Mouse (Mus musculus) kidney, embryonic 14.5 days (tissue): ENCODE data around the gene 1700010I14Rik. TPM values are rescaled to one million over a fixed set of nuclear protein-coding genes. Genes with fewer than 3 reads are reported as not detected.

Source experiments
- ATAC-seq: fragments of 200-750 bp; cut with Nextera tagmentation; 2 replicates; pipeline ENCODE4 v1.8.0; 2017; ENCODE audit warnings: moderate number of reproducible peaks, mild to moderate bottlenecking, moderate TSS enrichment, moderate library complexity; ENCODE audit not compliant: low FRiP score, low TSS enrichment
- H3K27ac ChIP-seq: fragments of 300-500 bp; sonication (generic); 2 replicates; pipeline ENCODE4 v1.5.1; 2014; ENCODE audit warnings: low read depth, mild to moderate bottlenecking, low read length, moderate library complexity, mixed read lengths
- H3K27me3 ChIP-seq: fragments of 300-500 bp; sonication (generic); 2 replicates; pipeline ENCODE4 v1.6.1; 2014; ENCODE audit warnings: mild to moderate bottlenecking, low read length; ENCODE audit not compliant: control insufficient read depth, insufficient read depth
- H3K36me3 ChIP-seq: fragments of 300-500 bp; sonication (generic); 2 replicates; pipeline ENCODE4 v1.6.1; 2014; ENCODE audit warnings: low read length, mixed read lengths; ENCODE audit not compliant: control insufficient read depth, insufficient read depth
- H3K4me1 ChIP-seq: fragments of 300-500 bp; sonication (generic); 2 replicates; pipeline ENCODE4 v1.6.1; 2014; ENCODE audit warnings: low read length, mixed read lengths; ENCODE audit not compliant: control insufficient read depth, insufficient read depth
- H3K4me2 ChIP-seq: fragments of 300-500 bp; sonication (generic); replicated peaks from 2 replicates; pipeline ENCODE4 v1.6.1; 2014; ENCODE audit warnings: low read depth, mild to moderate bottlenecking, low read length
- H3K4me3 ChIP-seq: fragments of 300-500 bp; sonication (generic); 2 replicates; pipeline ENCODE4 v1.5.1; 2014; ENCODE audit warnings: mild to moderate bottlenecking, low read length
- H3K9ac ChIP-seq: fragments of 300-500 bp; sonication (generic); 2 replicates; pipeline ENCODE4 v1.6.1; 2014; ENCODE audit warnings: low read depth, mild to moderate bottlenecking, low read length, moderate library complexity
- H3K9me3 ChIP-seq: fragments of 300-500 bp; sonication (generic); 2 replicates; pipeline ENCODE4 v1.6.1; 2016; ENCODE audit warnings: low read length; ENCODE audit not compliant: control insufficient read depth
- WGBS: fragments of 180-500 bp; shearing (Covaris S2); extraction: QIAGEN DNeasy Blood & Tissue Kit; methylation state at CpG from one replicate; pipeline ENCODE4 v1.1.7; 2014; 5-methylcytosine and 5-hydroxymethylcytosine counted together
- polyA plus RNA-seq: library from polyadenylated mRNA; unstranded; fragments of >200 nt; fragmentation: Nextera tagmentation; extraction: Ambion mirVana; gene quantifications from 2 replicates; pipeline ENCODE4 v1.2.1, GENCODE M21; 2014

The 1700010I14Rik gene
- polyA plus RNA-seq, 1 experiment from 2014 or later: 2.8 TPM

- H3K9ac ChIP-seq: no peak overlapping the region
- 83% methylated on average over 5 of the region's 5 CpGs for WGBS
These were observed 45.4 kb downstream of the 1700010I14Rik start for GRCm38 (mm10) chr17:9033511-9033910.

GRCm38 (mm10) chr17:9035561-9036348 lies 47.6 kb downstream of the 1700010I14Rik start:
- Histone ChIP-seq H3K27ac (no peak overlapping the region), H3K4me1 (0 out of 2 replicates have a peak, but pooled peaks cover 3% of the 10 kb centered on the region), H3K4me3 (no peak overlapping the region), H3K36me3 (no peaks in the 10 kb centered on the region), H3K9me3 (no peaks in the 10 kb centered on the region), H3K27me3 (no peaks in the 10 kb centered on the region), H3K4me2 (no peak overlapping the region), H3K9ac (no peak overlapping the region)
- 74% methylated on average over 8 of the region's 8 CpGs for WGBS
- ATAC-seq: no peak

More at GRCm38 (mm10) chr17:9033511-9033910, 45.4 kb downstream of the 1700010I14Rik start:
- no peak overlapping the region for H3K27ac ChIP-seq
- no peaks in the 10 kb centered on the region for H3K9me3 ChIP-seq
- 0 out of 2 replicates have a peak, but pooled peaks cover 3% of the 10 kb centered on the region for H3K4me1 ChIP-seq
- no peak overlapping the region for H3K4me2 ChIP-seq
- no peak overlapping the region for H3K4me3 ChIP-seq
- H3K27me3 ChIP-seq: no peaks in the 10 kb centered on the region
- no peaks in the 10 kb centered on the region for H3K36me3 ChIP-seq
- ATAC-seq: no peak

DNA sequence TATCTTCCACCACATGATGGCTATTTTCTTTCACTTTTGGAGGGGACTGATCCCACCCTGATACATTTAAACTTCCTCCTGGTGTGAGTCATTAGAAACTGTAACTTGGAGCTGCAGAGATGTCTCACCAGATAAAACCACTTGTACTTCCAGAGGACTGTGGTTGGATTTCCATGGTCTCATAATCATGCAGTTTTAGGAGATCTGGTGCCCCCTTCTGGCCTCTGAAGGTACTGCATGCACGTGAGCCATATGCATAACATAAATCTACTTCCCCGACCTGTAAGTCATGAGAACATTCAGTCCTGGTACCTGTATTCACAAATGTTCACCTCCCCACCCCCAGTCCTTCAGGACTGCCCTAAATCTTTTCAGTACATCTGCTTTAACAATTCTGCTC lies 54.6 kb downstream of the 1700010I14Rik start:
- Histone ChIP-seq H3K9me3 (no peaks in the 10 kb centered on the region), H3K27ac (no peak overlapping the region), H3K36me3 (no peaks in the 10 kb centered on the region), H3K4me1 (no peaks in the 10 kb centered on the region), H3K4me3 (no peak overlapping the region), H3K9ac (no peak overlapping the region), H3K27me3 (no peaks in the 10 kb centered on the region), H3K4me2 (no peak overlapping the region)
- ATAC-seq: no peak
- WGBS: 43% methylated on average over 2 of the region's 2 CpGs

- no peaks in the 10 kb centered on the region for H3K9me3 ChIP-seq
- 85% methylated on average over 13 of the region's 13 CpGs for WGBS
- no peaks in the 10 kb centered on the region for H3K27me3 ChIP-seq
- no peak overlapping the region for H3K4me2 ChIP-seq
- no peak for ATAC-seq
- no peaks in the 10 kb centered on the region for H3K36me3 ChIP-seq
- no peak overlapping the region for H3K27ac ChIP-seq
- no peaks in the 10 kb centered on the region for H3K4me1 ChIP-seq
- no peak overlapping the region for H3K4me3 ChIP-seq
- H3K9ac ChIP-seq: no peak overlapping the region
These were observed 64.4 kb downstream of the 1700010I14Rik start for GRCm38 (mm10) chr17:9052441-9052980.

DNA sequence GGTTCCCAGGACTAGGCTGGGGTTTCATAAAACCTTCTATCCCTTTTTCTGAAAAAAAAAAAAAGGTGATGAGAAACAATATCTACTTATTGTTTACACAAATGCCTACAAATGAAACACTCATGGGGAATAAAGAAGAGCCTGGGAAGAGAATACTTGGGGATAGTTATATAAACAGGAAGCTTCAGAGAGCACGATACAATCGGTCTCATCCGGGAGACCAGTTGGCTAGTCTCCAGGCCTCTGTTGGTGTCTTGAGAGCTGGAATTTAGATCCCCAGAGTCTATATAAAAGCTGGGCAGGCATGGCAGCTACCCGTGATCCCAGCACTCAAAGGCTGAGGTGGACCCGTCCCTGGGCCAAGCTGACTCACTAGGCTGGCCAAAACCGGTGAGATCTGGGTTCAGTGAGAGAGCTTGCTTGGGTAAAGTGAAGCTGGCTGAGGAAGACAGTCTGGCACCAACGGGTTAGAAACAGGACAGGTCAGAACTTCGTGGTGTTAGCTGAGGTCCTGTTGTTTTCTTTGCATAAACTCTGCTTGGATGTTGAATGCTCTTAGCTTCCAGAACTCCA lies 71.3 kb downstream of the 1700010I14Rik start:
- H3K27ac ChIP-seq: no peak overlapping the region
- H3K4me1 ChIP-seq: no peaks in the 10 kb centered on the region
- H3K4me2 ChIP-seq: no peak overlapping the region
- no peak overlapping the region for H3K9ac ChIP-seq
- no peak for ATAC-seq
- no peak overlapping the region for H3K4me3 ChIP-seq
- WGBS: 80% methylated on average over 8 of the region's 8 CpGs
- H3K27me3 ChIP-seq: no peaks in the 10 kb centered on the region
- H3K36me3 ChIP-seq: no peaks in the 10 kb centered on the region
- H3K9me3 ChIP-seq: no peaks in the 10 kb centered on the region
